Mouse (Mus musculus) ES-Bruce4 (cell line): ENCODE measurements around the gene Spert.

ENCODE experiments used
- CTCF ChIP-seq: IDR thresholded peaks from one replicate; pipeline ENCODE4 v1.8.1; 2011; ENCODE audit warnings: low read depth, low read length
- EP300 ChIP-seq: IDR thresholded peaks from 2 replicates; pipeline ENCODE4 v1.6.1; 2011; ENCODE audit warnings: low read depth, low read length; ENCODE audit not compliant: insufficient read depth
- POLR2A ChIP-seq: IDR thresholded peaks from one replicate; pipeline ENCODE4 v1.8.1; 2011; ENCODE audit warnings: low read length; ENCODE audit not compliant: insufficient read depth

- TF ChIP-seq POLR2A, result no peak
- TF ChIP-seq CTCF, result no peak
- no peak for TF ChIP-seq EP300
Observed at GRCm38 (mm10) chr14:75539205-75539604, 53.7 kb downstream of the Spert start.
